Mouse (Mus musculus) thymus, postnatal 0 days (tissue): Measurements from ENCODE around the gene Gjb5. TPM values are rescaled to one million over a fixed set of nuclear protein-coding genes. Genes with fewer than 3 reads are reported as not detected.
A peak's percentile ranks its signal among the peaks of the same experiment; 100 is the strongest.

Experiments
- DNase-seq: peaks from one replicate; pipeline ENCODE4 v3.0.0-alpha.2; 2015; ENCODE audit warnings: low spot score
- polyA plus RNA-seq: library from polyadenylated mRNA; unstranded; fragments of >200 nt; fragmentation: Nextera tagmentation; extraction: Ambion mirVana; gene quantifications from 2 replicates; pipeline ENCODE4 v1.2.1, GENCODE M21; 2015

The Gjb5 gene
- polyA plus RNA-seq, result 0.12 and 0.21 TPM in 2 replicates

DNA sequence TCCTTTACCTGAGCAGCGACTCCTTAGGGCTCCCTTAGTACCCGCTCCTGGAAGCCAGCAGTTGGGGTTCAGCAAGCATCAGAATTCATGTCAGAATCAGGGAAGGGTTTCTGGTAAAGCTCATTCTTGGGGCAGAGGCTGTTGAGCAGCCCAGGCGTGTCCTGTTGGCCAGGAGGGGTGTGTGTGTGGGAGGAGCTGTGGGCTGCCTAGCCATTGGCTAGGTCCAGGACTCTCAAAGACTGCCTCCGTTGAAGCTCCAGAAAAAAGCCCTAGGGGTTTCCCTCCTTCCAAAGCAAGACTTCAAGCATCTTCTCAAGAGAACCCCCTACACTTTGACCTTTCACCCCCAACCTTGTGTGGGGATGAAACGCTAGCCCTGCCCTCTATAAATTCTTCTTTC lies at the start of gene Gjb5:
Gene Gjb5 (minus strand): TSS at position 164 of the 400 bp plus-strand sequence.
- DNase-seq, result no peak

DNA sequence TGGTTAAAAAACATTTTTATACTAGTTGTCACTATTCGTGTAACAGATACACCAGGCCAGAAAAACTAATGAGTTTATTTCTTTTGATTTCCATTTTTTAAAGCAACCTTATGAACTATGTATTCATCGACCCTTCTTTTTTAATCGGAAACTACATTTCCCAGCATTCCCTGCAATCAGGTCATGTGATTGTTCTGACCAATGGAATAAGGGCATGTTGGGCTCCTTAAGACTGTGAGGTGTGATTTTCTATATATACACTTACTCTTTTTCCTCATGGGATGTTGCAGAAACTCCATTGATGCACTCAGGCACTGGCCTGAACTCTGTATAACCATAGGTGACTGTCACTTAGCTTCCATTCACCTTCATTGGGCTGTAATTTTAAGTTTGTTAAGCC lies 44.6 kb upstream of the Gjb5 start:
- DNase-seq, result peak; percentile 3

DNA sequence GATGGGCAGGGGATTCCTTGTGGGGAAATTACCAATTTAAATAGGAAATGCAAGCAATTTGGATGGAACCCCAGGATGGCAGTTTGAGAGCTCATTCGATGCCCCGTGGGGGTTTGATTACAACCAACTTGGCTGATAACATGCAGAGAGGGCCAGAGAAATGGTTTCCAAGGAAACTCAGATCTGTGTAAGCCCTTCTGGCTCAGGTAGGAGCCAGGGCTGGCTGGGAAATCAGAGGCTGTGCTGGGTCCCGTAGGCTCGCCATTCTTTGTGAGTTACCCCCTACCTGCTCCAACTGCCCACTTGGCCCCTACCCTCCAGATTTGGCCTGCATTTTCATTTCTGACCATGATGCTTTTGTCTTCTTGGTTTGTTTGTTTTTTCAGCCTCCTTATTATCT lies 44.2 kb upstream of the Gjb5 start:
- DNase-seq, result no peak

DNA sequence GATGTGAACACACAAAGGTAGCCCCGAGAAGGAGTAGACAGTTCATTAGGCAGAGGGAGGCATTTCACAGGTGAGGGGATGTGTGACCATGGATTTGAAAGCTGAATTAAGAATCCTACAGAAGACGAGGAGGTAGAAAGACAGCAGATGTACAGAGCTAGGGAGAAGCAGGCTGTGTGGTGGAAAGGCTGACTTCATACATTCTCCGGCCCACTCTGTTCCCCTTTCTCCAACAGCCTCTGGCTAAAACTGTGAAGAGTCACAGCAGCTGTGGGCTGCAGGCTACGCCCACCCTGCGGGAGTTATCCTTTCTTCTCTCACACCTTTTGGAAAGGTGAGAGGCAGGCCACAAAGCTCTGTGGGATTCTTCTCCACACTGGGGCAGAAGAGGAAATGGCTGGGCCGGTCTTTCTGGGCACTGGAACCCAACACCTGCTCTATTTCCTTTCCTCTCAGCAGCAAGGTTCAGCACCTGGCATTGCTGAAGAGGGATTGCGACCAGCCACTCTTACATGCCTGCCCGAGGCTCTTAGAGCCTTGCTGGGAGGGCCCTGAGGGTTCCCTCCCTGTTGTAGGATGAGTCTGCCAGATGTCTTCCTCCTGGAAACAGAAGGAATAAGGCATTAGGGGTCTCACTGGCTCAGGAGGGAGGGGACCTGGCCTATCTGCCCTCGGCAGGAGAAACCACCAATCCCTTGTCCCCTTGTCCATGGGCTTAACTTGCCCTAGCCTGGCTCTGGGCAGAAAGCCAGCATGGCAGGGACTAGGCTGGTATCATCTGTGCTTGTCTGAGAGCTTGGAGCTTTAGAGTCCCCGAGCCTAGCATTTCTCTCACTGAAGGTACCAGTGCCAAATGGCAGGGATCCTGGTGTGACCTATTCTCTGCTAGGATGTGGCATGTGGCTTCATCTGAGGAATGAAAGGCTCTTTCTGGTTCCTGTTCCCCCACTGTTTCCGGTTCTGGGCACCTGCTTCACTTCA lies 42.5 kb upstream of the Gjb5 start:
- DNase-seq, result peak; percentile 14

DNA sequence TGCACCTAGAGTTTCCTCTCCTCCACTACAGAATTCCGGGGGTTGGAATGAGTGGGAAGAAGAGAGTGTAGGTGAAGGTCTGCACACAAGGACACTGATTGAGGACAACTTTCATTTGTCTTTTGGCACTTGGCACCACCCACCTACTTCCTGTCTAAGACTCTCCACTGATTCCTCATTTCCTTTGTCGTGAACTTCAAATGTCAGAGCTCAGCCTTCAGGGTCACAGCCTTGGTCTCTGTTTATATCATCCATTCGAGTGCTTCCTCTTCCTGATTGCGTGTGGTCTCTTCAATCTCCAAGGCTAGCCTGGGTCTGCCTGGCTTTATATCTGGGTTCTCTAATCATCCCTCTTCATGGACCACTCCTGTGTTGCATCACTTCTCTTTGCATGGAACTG lies 37.6 kb upstream of the Gjb5 start:
- no peak for DNase-seq

DNA sequence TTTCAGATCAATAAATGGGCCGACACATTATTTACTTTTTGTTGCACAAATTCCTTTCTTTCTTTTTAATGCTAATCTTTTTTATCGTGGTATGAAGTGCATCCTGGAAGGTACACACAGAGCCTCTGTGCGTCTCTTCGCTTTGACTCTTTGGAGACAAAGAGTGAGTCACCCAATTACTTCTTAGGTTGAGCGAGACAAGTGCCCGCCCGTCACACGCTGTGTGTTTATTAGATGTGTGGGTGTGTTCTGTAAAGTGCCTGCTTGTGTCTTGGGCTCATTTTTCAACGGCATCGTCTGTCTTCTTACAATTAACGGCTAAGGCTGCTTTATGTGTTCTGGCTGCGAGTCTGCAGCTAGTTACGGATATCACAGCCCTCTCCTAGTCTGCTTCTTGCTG lies 31.7 kb upstream of the Gjb5 start:
- no peak for DNase-seq

DNA sequence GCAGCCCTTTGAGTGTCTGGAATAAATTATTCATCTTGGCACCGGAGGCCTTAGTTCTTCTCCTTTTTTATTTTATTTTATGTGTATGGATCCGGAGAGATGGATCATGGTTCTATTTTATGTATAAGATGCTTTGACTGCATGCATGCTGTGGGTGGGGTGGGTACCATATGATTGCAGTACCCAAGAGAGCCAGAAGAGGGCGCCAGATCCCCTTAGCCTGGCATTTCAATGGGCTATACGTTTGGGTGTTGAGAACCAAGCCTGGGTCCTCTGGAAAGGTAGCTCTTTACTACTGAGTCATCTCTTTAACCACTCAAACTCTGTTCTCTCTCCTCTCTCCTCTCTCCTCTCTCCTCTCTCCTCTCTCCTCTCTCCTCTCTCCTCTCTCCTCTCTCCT lies 19.4 kb upstream of the Gjb5 start:
- peak; percentile 11 for DNase-seq

DNA sequence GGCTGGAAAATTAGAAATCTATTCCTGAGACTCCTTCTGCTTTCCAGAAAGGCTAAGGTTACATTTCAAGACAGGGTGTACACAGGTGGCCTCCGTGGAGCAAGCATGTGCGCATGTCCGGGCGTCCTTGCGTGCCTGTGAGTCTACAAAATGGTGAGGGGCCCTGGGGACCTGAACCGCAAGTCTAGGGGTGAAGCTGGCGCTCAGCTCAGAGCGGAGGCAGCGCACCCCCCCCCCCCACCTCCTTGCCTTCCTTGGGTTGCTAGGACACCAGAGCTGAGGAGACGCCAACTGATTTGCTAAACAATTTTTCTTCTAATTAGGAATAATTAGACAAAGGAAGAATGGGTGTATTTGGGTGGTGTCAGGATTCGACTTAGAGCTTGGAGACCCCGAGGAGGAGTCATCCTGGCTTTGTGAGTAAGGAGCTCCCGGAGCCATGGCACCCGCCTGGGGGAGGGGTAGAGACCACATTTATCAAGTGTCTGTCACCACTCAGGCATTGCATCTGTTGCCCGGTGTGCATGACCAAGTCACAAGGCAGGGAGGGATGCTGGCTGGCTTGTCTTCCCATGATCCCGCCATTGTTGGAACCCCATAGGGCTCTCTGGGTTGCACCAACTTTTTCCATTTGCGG lies 17.7 kb upstream of the Gjb5 start:
- DNase-seq, result no peak

DNA sequence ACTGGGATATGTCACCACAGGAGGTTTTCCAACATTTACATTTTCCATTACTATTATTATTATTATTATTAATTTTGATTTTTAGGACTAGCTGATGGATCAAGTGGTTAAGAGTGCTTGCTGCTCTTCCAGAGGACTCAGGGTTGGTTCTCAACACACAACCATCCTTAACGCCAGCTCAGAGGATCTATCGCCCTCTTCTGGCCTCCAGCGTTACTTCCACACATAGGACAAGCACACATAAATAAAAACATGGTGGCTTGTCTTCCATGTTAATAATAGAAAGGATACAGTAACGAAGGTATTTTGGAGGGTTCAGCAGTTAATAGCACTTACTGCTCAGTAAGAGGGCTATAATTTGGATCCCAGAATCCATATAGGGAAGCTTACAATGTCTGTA lies 16.7 kb upstream of the Gjb5 start:
- DNase-seq, result no peak

DNA sequence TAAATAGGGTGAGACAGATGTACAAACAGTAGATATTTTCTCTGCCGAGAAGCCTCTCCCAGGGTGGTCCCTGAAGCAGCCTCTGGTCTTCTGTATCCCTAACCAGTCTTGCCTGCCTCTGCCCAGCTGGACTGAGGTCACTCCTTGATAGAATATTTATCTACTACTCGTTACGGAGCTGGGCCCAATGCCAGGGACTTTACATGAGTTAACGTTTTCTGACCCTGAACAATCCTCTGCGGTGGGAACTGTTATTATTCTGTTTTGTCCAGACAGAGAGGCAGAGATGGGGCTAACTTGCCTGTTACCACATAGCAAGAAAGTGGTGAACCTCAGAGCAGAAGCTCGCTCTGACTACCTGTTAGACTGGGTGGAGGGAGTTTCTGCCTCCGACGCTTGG lies 15.5 kb upstream of the Gjb5 start:
- no peak for DNase-seq

DNA sequence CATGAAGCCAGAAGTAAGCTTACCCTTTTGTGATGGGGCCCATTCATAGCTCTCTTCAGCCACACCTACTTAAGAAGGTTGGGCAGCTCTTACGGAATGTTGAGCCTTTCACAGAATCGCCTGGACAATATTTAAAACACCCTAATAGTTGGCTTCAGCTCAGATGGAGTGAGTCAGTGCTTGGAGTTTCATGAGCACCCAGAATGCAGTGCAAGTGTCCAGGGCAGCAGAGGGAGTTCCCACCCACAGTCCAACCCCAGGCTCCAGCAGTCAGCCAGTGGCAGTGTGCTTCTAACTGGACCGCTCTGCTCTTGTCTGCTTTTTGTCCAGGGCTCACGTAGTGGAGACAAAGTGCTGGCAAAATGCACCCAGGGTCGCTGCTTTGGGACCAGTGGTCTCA lies 13.6 kb upstream of the Gjb5 start:
- no peak for DNase-seq

DNA sequence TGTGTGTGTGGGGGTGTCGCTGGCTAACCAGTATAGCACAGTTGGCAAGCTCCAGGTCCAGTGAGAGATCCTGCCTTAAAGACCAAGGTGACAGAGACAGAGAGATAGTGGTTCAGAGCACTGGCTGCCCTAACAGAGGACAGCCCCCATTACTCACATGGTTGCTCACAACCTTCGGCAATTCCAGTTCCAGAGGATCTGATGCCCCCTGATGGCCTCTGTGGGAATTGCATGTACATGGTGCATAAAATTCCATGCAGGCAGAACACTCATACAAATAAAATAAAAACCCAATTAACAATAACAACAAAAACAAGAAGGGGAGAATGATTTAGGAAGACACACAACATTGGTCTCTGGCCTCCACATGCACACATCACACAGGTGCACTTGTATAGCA lies 12.5 kb upstream of the Gjb5 start:
- DNase-seq, result peak; percentile 8

DNA sequence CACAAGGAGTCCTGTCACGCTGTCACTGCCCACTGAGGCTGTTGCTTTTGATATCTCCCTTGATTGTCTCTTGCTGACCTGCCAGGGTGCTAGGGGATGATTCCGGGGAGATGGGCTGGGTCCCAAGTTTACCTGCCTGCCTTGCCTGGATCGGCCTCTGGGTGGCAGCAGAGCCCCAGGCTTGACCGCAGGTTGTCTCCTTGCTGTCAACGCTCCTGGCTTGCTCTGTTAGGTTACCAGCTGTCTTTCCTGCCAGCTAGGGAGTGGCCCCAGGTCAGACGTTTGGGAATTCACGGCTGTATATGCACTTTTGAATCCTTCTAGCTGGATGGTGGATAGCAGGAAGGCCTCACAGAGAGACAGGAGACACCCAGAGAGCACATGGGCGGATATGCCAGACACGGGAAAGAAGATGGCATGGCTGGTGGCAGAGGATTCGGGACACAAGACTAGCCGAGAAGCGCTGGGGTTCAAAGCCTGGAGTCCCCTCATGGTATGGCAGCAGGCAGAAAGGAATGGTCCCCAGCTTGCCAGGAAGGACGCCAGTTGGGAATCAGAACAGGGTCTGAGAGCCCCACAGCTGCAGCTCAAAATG lies 10.5 kb upstream of the Gjb5 start:
- peak; percentile 33 for DNase-seq

DNA sequence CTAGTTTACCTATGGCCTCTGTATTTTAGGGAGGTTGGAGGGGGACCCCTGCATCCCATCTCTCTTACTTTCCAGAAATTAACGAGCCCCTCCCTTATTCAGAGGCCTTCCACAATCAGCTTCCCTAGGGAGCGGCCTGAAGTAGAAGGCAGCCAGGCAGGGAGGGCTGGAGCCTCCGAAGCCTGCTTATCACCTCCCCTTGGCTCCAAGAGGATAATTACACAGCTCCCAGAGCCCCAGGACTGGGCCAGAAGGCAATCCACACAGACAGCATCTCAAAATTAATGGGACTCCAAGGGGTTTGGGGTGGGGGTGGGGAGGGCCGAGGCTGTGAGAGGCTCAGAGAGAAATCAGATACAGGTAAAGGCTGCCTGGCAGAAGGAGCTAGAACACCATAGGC lies 7.9 kb upstream of the Gjb5 start:
- no peak for DNase-seq

DNA sequence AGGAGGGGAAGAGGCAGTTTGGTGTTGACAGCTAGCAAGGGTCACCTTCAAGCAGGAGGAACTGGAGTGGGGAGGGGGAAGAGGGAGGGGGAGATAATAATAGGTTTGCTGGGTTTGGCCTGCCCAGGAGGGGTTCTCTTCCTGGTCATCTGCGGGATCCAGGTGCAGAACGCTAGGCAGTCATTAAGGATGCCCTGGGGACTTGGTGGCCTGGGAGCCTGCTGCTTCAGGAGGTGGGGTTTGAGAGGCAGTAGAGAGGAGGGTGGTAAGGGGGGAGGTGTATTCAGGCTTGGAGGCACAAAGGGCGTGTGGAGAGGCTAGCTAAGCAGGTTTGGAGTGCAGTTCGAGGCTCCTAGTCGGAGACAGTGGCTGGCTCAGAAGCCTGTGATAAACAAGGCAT lies 7.5 kb upstream of the Gjb5 start:
- DNase-seq, result no peak

DNA sequence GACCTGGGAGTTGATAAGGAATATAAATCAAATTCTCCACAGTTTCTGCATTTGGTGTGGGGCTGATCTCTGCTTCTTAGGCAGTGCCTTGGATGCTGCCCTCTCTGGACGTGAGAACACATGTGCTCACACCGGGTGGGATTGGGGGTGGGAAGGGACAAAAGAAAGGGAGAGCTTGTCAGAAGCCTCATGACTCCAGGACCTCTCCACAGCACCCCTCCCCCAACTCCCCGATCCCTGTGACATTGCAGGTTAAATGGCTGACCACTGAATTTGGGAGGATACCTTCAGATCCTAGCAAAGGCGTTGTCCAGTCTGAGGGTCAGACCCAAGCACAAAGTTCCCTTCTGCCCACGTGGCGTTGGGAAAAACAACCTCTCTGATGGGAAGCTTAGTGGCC lies 6.5 kb upstream of the Gjb5 start:
- no peak for DNase-seq

DNA sequence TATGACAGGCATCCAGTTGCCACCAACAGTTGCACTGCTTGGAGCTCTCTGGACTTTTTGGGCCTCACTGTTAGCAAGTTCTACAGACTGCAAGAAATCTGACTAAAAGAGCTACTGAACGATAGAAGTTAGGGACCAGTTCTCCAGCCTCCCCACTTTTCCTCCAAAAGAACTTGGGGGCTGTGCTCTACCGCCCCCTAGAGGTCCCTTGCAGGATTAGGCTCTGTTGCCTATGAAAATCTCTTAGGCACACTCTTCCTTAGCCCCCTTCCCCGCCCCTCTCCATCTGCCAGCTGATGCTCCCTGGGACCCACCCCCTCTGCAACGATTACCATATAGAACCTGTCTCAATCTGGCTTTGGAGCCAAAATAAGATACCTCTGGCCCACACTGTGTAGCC lies 5.3 kb upstream of the Gjb5 start:
- peak; percentile 19 for DNase-seq

DNA sequence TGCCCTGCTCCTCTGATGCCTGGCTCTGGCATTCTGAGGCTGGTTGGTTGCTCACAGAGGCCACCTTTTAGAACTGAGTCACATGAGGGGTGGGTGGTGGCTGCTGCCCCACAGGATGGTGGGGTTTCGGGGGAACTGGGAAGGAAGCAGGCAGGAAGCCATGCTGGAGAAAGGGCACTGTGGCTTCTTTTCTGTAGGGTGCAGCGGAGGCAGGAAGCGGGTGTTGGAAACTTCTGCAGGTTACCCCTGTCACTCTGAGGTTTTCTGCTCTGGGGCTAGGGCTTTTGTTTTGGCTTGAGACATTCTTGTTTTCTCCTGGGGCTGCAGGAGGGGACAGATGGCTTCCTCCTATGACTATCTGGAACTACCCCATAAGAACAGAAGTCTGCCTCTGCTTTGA lies 4.5 kb upstream of the Gjb5 start:
- peak; percentile 4 for DNase-seq

DNA sequence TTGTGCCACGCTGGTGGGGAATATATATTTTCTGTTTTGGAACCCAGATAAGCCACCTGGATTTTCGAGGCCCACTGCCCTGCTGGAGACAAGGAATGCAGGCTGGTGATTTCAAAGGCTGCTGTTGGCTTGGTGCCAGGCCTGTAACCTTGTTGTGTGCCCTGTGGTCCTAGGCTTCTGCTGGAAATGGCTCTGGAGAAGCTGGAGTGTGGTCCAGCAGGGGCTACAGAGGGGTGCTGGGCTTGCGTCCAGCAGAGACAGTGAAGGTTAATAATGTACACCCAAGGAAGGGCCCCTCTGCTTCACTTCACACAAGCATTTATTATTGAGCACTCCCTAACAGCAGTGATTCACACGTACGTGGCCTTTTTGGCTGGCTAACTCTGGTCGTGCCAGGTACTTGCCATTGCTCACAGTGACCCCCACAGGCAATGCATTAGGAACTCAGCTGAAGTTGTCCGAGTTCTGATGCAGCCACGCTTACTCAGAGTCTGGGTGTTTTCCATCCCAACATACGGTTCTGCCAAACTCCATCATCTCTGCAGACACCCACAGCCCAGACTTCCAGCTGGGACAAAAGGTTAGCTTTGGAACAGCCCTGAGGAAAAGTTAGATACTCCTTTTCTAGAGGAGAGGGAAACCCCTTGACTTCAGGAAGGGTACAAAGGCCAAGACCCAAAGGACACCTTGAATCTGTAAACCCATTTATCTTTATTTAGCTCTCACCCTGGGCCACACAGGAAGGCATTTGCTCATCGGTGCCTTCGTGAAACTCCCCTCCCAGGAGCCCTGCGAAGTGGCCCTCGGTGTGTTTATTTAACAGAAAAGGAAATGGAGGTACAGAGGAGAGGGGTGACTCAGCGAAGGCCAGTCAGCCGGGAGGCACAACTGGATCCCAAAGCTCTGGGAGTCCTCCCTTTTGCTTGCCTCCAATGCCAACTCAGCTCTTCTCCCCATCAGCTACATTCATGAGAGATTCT lies 3.2 kb downstream of the Gjb5 start:
- no peak for DNase-seq

DNA sequence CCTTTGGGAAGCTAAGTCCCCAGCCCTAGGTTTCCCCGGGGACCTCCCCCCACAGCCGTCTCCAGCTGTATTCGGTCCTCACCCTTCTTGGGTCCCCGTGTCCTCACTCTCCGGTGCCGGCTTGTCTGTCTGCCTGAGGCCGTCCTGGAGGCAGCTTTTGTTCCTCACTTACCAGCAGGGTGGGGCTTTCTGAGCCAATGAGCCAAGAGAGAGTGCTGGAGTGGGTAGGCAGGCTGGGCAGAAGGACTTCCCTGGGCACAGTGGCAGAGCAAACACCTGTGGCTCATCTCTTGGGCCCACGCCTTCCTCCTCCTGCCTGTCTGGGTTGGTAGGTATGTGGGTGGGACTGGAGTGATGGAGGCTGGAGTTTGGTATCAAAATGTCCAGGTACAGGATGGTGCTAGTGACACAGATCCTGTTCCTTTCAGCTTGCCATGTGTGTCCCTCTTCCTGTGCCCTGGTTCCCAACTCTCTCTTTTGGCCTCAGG lies 4.0 kb downstream of the Gjb5 start, which contains the start of gene Gjb4:
Gene Gjb4 (minus strand): TSS at position 131 of the 488 bp plus-strand sequence.
- no peak for DNase-seq

DNA sequence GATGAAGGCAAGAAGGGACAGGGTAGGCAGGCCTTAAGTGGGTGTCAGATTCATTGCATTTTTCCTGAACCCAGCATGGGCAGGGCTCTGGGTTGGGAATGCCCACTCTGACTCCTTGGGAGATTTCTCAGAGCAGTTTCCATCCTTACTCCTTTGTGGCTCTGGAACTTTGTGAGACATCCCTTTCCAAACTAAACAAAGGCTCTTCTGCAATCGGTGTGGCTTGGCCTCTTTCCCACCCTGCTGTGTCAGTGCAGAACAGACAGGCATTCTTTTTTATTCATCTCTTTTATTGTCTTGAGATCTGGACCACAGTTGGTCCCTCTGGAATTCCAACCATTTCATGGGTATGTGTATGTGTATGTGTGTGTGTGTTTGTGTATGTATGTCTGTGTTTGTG lies 5.4 kb downstream of the Gjb5 start:
- no peak for DNase-seq
